Comparison of ENCODE assay signal across 14 mouse cellular contexts in genomic region chr10:41221204-41221603, GRCm38 (mm10).
DNase-seq lines count a peak whose midpoint lies in the region; ATAC-seq and TF ChIP-seq lines count a peak whose summit lies in the region.
"Had no signal": no experiment of that assay in that cellular context is flagged by ENCODE, and none has a peak within 500 bp of the region (broad histone marks: within the 10 kb centered on the region; RNA-seq: fewer than 3 reads in every experiment).

No protein-coding gene starts in this region.

- WGBS in forebrain, embryonic 14.5 days: 67% methylated on average over 4 of the region's 4 CpGs
- WGBS in forebrain, embryonic 10.5 days: 86% methylated on average over 4 of the region's 4 CpGs
- 65% methylated on average over 4 of the region's 4 CpGs for WGBS in bone marrow, adult 2 months

- no peaks in the 10 kb centered on the region for H3K36me3 ChIP-seq in forebrain, embryonic 14.5 days (ENCODE audit: control insufficient read depth, insufficient read depth, low read length)
- no peaks in the 10 kb centered on the region for H3K36me3 ChIP-seq in forebrain, embryonic 10.5 days (replicated peaks)
- H3K36me3 ChIP-seq in megakaryocyte, embryonic 14.5 days (replicated peaks; ENCODE audit: low read length): peaks cover 60% of the 10 kb centered on the region
- H3K36me3 ChIP-seq: limb, embryonic 15.5 days had no signal

- no peaks in the 10 kb centered on the region for H3K9me3 ChIP-seq in forebrain, embryonic 14.5 days (replicated peaks; ENCODE audit: control insufficient read depth, low read length)
- no peaks in the 10 kb centered on the region for H3K9me3 ChIP-seq in forebrain, embryonic 10.5 days
- H3K9me3 ChIP-seq in megakaryocyte, embryonic 14.5 days: no peaks in the 10 kb centered on the region
- H3K9me3 ChIP-seq: forebrain, embryonic 13.5 days; limb, embryonic 15.5 days had no signal

- H3K9ac ChIP-seq in forebrain, embryonic 14.5 days (ENCODE audit: low read length): no peak overlapping the region
- H3K9ac ChIP-seq: forebrain, embryonic 13.5 days; limb, embryonic 15.5 days had no signal

- H3K4me3 ChIP-seq in forebrain, embryonic 14.5 days (ENCODE audit: low read depth, low read length): no peak overlapping the region
- no peak overlapping the region for H3K4me3 ChIP-seq in forebrain, embryonic 10.5 days
- H3K4me3 ChIP-seq in megakaryocyte, embryonic 14.5 days (replicated peaks): peak overlapping the region; percentile 25
- H3K4me3 ChIP-seq in bone marrow, adult 2 months (replicated peaks; ENCODE audit: control insufficient read depth, low read depth, low read length): peak overlapping the region; percentile 4
- H3K4me3 ChIP-seq: forebrain, embryonic 13.5 days; limb, embryonic 15.5 days; myocyte had no signal

- no peak for TF ChIP-seq CTCF in bone marrow, adult 2 months (IDR thresholded peaks at IDR 0.05; ENCODE audit: control insufficient read depth, insufficient read depth, low read length)

- peak; percentile 50 for DNase-seq in forebrain, embryonic 14.5 days (ENCODE audit: low spot score)
- no peak for DNase-seq in forebrain, embryonic 10.5 days (ENCODE audit: extremely low spot score, low spot score)
- DNase-seq in spleen, postnatal 4 days (ENCODE audit: low spot score in 2 of 2): peak; percentile 79 to 80
- DNase-seq: gastrocnemius, postnatal 25 days; lung, postnatal 4 days had no signal

- TF ChIP-seq POLR2A in bone marrow, adult 2 months (IDR thresholded peaks at IDR 0.05; ENCODE audit: borderline replicate concordance, control insufficient read depth, low read depth, low read length): no peak

- H3K4me2 ChIP-seq in forebrain, embryonic 14.5 days (ENCODE audit: low read length): no peak overlapping the region
- H3K4me2 ChIP-seq: forebrain, embryonic 13.5 days; limb, embryonic 15.5 days had no signal

- H3K27me3 ChIP-seq in forebrain, embryonic 14.5 days (replicated peaks; ENCODE audit: control insufficient read depth, insufficient read depth, low read length): no peaks in the 10 kb centered on the region
- no peaks in the 10 kb centered on the region for H3K27me3 ChIP-seq in forebrain, embryonic 10.5 days (ENCODE audit: poor library complexity, severe bottlenecking)
- H3K27me3 ChIP-seq in megakaryocyte, embryonic 14.5 days (replicated peaks): no peaks in the 10 kb centered on the region
- H3K27me3 ChIP-seq: forebrain, embryonic 13.5 days; limb, embryonic 15.5 days had no signal

- no peaks in the 10 kb centered on the region for H3K4me1 ChIP-seq in forebrain, embryonic 14.5 days (ENCODE audit: control insufficient read depth, insufficient read depth, low read length)
- no peaks in the 10 kb centered on the region for H3K4me1 ChIP-seq in forebrain, embryonic 10.5 days
- peaks cover 25% of the 10 kb centered on the region for H3K4me1 ChIP-seq in megakaryocyte, embryonic 14.5 days
- H3K4me1 ChIP-seq in bone marrow, adult 2 months (ENCODE audit: control insufficient read depth, insufficient read depth, low read length): peaks cover 4% of the 10 kb centered on the region; the same call in 1 of the 2 replicates

- peak; percentile 62; the same call in 1 of the 2 replicates for ATAC-seq in forebrain, embryonic 14.5 days
- no peak; the same call in 1 of the 2 replicates for ATAC-seq in megakaryocyte, adult 5-6 weeks (ENCODE audit: poor library complexity, severe bottlenecking)
- ATAC-seq in frontal cortex, adult (ENCODE audit: low TSS enrichment): no peak
- ATAC-seq: forebrain, embryonic 13.5 days; hindbrain, embryonic 16.5 days had no signal

- no peak overlapping the region for H3K27ac ChIP-seq in forebrain, embryonic 14.5 days (ENCODE audit: low read depth, low read length)
- no peak overlapping the region for H3K27ac ChIP-seq in forebrain, embryonic 10.5 days
- peak overlapping the region; percentile 79 for H3K27ac ChIP-seq in bone marrow, adult 2 months (ENCODE audit: control insufficient read depth, insufficient read depth, low read depth, low read length, poor library complexity)
- H3K27ac ChIP-seq: forebrain, embryonic 13.5 days; kidney, postnatal 0 days; limb, embryonic 15.5 days had no signal

Comparison
In these comparisons a context has a peak if more than half of its experiments do, and no peak if none do; other contexts are left out.
1. H3K4me3 ChIP-seq: peak in megakaryocyte, embryonic 14.5 days (single experiment) and bone marrow, adult 2 months (single experiment); none in forebrain, embryonic 14.5 days (single experiment) and forebrain, embryonic 10.5 days (single experiment).